8 mouse cellular contexts compared by ENCODE assay signal in genomic region chr7:97480821-97481339, GRCm38 (mm10). TPM values are rescaled to one million over a fixed set of nuclear protein-coding genes. Genes with fewer than 3 reads are reported as not detected.
A peak's percentile ranks its signal among the peaks of the same experiment; 100 is the strongest.
DNase-seq lines count a peak whose midpoint lies in the region; ATAC-seq lines count a peak whose summit lies in the region.

TSS of gene Ints4 (plus strand) at chr7:97480956.

- DNase-seq in c-Kit-negative CD71-positive TER-119-positive erythroid progenitor cells, embryonic 14.5 days (ENCODE audit: low read depth, low spot score): peak; percentile 84
- peak; percentile 93 for DNase-seq in fibroblast of lung, adult 2 months (ENCODE audit: low read depth)
- DNase-seq in kidney, postnatal 14 days: peak; percentile 95
- DNase-seq in liver, embryonic 13.5 days: peak; percentile 90
- DNase-seq in neural tube, embryonic 10.5 days (ENCODE audit: extremely low spot score, low spot score): peak; percentile 86

- peak within 1 kb of the TSS; percentile 84 for H3K4me2 ChIP-seq in heart, embryonic 14.5 days (ENCODE audit: low read length)
- H3K4me2 ChIP-seq in liver, embryonic 13.5 days: peak within 1 kb of the TSS; percentile 92
- H3K4me2 ChIP-seq in stomach, embryonic 16.5 days (ENCODE audit: low read depth, low read length): peak within 1 kb of the TSS; percentile 94

- peaks cover 0 to 16% of the 10 kb centered on the region in 2 experiments; a peak in 3 of 4 replicates for H3K4me1 ChIP-seq in heart, embryonic 14.5 days (ENCODE audit: control insufficient read depth in 2 of 2, insufficient read depth in 2 of 2, low read length in 2 of 2)
- H3K4me1 ChIP-seq in liver, embryonic 13.5 days (replicated peaks): peaks cover 31% of the 10 kb centered on the region
- peaks cover 11% of the 10 kb centered on the region for H3K4me1 ChIP-seq in stomach, embryonic 16.5 days (ENCODE audit: control insufficient read depth, insufficient read depth, low read length)

- peak within 1 kb of the TSS; percentile 25 to 90 for H3K27ac ChIP-seq in heart, embryonic 14.5 days (replicated peaks in 1 of 2; ENCODE audit: control insufficient read depth in 1 of 2, insufficient read depth in 1 of 2, low read depth in 2 of 2, low read length in 2 of 2)
- H3K27ac ChIP-seq in liver, embryonic 13.5 days: peak within 1 kb of the TSS; percentile 86
- peak within 1 kb of the TSS; percentile 83 for H3K27ac ChIP-seq in stomach, embryonic 16.5 days (ENCODE audit: low read length)

- H3K9ac ChIP-seq in heart, embryonic 14.5 days (ENCODE audit: low read length): peak within 1 kb of the TSS; percentile 71
- H3K9ac ChIP-seq in liver, embryonic 13.5 days: peak within 1 kb of the TSS; percentile 79
- H3K9ac ChIP-seq in stomach, embryonic 16.5 days (ENCODE audit: low read length): peak within 1 kb of the TSS; percentile 81

- 0% methylated on average over 24 of the region's 24 CpGs for WGBS in heart, embryonic 14.5 days
- under 1% methylated on average over 24 of the region's 24 CpGs for WGBS in liver, embryonic 13.5 days (ENCODE audit: insufficient replicate concordance)
- WGBS in stomach, embryonic 16.5 days: under 1% methylated on average over 24 of the region's 24 CpGs

- peak; percentile 96 for ATAC-seq in CD4-positive, CD25-positive, alpha-beta regulatory T cell, adult 4 months
- peak; percentile 98 for ATAC-seq in heart, embryonic 14.5 days (ENCODE audit: insufficient number of reproducible peaks, insufficient read depth, low FRiP score, low read depth)
- ATAC-seq in liver, embryonic 13.5 days (ENCODE audit: low read depth): peak; percentile 99
- peak; percentile 99 for ATAC-seq in stomach, embryonic 16.5 days (ENCODE audit: insufficient read depth, low FRiP score)

- H3K36me3 ChIP-seq in heart, embryonic 14.5 days (ENCODE audit: control insufficient read depth, insufficient read depth, low read length): peaks cover 14% of the 10 kb centered on the region
- H3K36me3 ChIP-seq in liver, embryonic 13.5 days: peaks cover 12% of the 10 kb centered on the region
- no peaks in the 10 kb centered on the region for H3K36me3 ChIP-seq in stomach, embryonic 16.5 days (ENCODE audit: control insufficient read depth, insufficient read depth, low read length)

- peak within 1 kb of the TSS; percentile 59 to 100 for H3K4me3 ChIP-seq in heart, embryonic 14.5 days (ENCODE audit: control insufficient read depth in 1 of 2, insufficient read depth in 1 of 2, low read depth in 1 of 2, low read length in 2 of 2)
- peak within 1 kb of the TSS; percentile 75 for H3K4me3 ChIP-seq in liver, embryonic 13.5 days (replicated peaks)
- H3K4me3 ChIP-seq in stomach, embryonic 16.5 days (replicated peaks; ENCODE audit: low read length): peak within 1 kb of the TSS; percentile 79

- no peaks in the 10 kb centered on the region for H3K9me3 ChIP-seq in heart, embryonic 14.5 days (ENCODE audit: control insufficient read depth, low read length)
- no peaks in the 10 kb centered on the region for H3K9me3 ChIP-seq in liver, embryonic 13.5 days (replicated peaks)
- no peaks in the 10 kb centered on the region for H3K9me3 ChIP-seq in stomach, embryonic 16.5 days (replicated peaks; ENCODE audit: control insufficient read depth, low read length)

- H3K27me3 ChIP-seq in heart, embryonic 14.5 days (ENCODE audit: control insufficient read depth, insufficient read depth, low read length): no peaks in the 10 kb centered on the region
- H3K27me3 ChIP-seq in liver, embryonic 13.5 days: no peaks in the 10 kb centered on the region
- H3K27me3 ChIP-seq in stomach, embryonic 16.5 days (ENCODE audit: control insufficient read depth, insufficient read depth, low read length): no peaks in the 10 kb centered on the region

RNA-seq across cellular contexts. Expression of gene Ints4, which starts in this region (rescaled TPM):
- 10 to 100 TPM; 46.2 to 64.2 TPM for polyA plus RNA-seq in CD4-positive, CD25-positive, alpha-beta regulatory T cell, adult 4 months (2017; shearing (Covaris generic))
- 34.0 and 36.3 TPM in 2 replicates for polyA plus RNA-seq in heart, embryonic 14.5 days (2014; fragmentation: Nextera tagmentation; extraction: Ambion mirVana)
- polyA plus RNA-seq in liver, embryonic 13.5 days (2015; fragmentation: Nextera tagmentation; extraction: Ambion mirVana): 22.0 and 24.7 TPM in 2 replicates
- polyA plus RNA-seq in stomach, embryonic 16.5 days (2015; fragmentation: Nextera tagmentation; extraction: Ambion mirVana): 52.8 and 56.1 TPM in 2 replicates

Comparison
In these comparisons a context has a peak if more than half of its experiments do, and no peak if none do; other contexts are left out.
1. Peak in every context shown above with its lines: DNase-seq, ATAC-seq, H3K4me3 ChIP-seq and H3K27ac ChIP-seq.